Mouse (Mus musculus) limb, embryonic 11.5 days (tissue): ENCODE results near the gene Plcxd2. TPM values are rescaled to one million over a fixed set of nuclear protein-coding genes. Genes with fewer than 3 reads are reported as not detected.
A peak's percentile ranks its signal among the peaks of the same experiment; 100 is the strongest.

Experiments
- ATAC-seq: fragments of 200-750 bp; cut with Nextera tagmentation; 2 replicates; pipeline ENCODE4 v1.8.0; 2017; ENCODE audit warnings: low read depth; ENCODE audit not compliant: insufficient number of reproducible peaks, low FRiP score, low TSS enrichment
- DNase-seq: peaks from one replicate; pipeline ENCODE4 v3.0.0-alpha.2; 2015; ENCODE audit warnings: low spot score
- H3K27ac ChIP-seq: fragments of 300-500 bp; sonication (generic); replicated peaks from 2 replicates; pipeline ENCODE4 v1.5.1; 2014; ENCODE audit warnings: low read depth, mild to moderate bottlenecking, low read length
- H3K27me3 ChIP-seq: fragments of 300-500 bp; sonication (generic); 2 replicates; pipeline ENCODE4 v1.6.1; 2014; ENCODE audit warnings: mild to moderate bottlenecking, low read length, mixed read lengths; ENCODE audit not compliant: control insufficient read depth, insufficient read depth
- H3K36me3 ChIP-seq: fragments of 300-500 bp; sonication (generic); 2 replicates; pipeline ENCODE4 v1.6.1; 2014; ENCODE audit warnings: mild to moderate bottlenecking, low read length, moderate library complexity, mixed read lengths; ENCODE audit not compliant: control insufficient read depth, insufficient read depth
- H3K4me1 ChIP-seq: fragments of 300-500 bp; sonication (generic); 2 replicates; pipeline ENCODE4 v1.6.1; 2014; ENCODE audit warnings: low read length, mixed read lengths; ENCODE audit not compliant: control insufficient read depth, insufficient read depth
- H3K4me2 ChIP-seq: fragments of 300-500 bp; sonication (generic); 2 replicates; pipeline ENCODE4 v1.6.1; 2014; ENCODE audit warnings: low read depth, mild to moderate bottlenecking, moderate library complexity; ENCODE audit not compliant: severe bottlenecking
- H3K4me3 ChIP-seq: fragments of 300-500 bp; sonication (generic); 2 replicates; pipeline ENCODE4 v1.5.1; 2014; ENCODE audit warnings: low read depth, low read length
- H3K9ac ChIP-seq: fragments of 300-500 bp; sonication (generic); 2 replicates; pipeline ENCODE4 v1.6.1; 2014; ENCODE audit warnings: mild to moderate bottlenecking, low read length
- H3K9me3 ChIP-seq: fragments of 300-500 bp; sonication (generic); 2 replicates; pipeline ENCODE4 v1.6.1; 2016; ENCODE audit warnings: low read length; ENCODE audit not compliant: control insufficient read depth
- WGBS: fragments of 180-500 bp; shearing (Covaris S2); extraction: QIAGEN DNeasy Blood & Tissue Kit; methylation state at CpG from one replicate; pipeline ENCODE4 v1.1.7; 2014; 5-methylcytosine and 5-hydroxymethylcytosine counted together
- polyA plus RNA-seq: library from polyadenylated mRNA; unstranded; fragments of >200 nt; fragmentation: Nextera tagmentation; extraction: Ambion mirVana; gene quantifications from 2 replicates; pipeline ENCODE4 v1.2.1, GENCODE M21; 2014

Plcxd2 gene
- polyA plus RNA-seq, 1 experiment from 2014 or later, result 0.91 TPM

- Histone ChIP-seq H3K36me3 (no peaks in the 10 kb centered on the region), H3K4me1 (no peaks in the 10 kb centered on the region; the same call in 1 of the 2 replicates), H3K9me3 (no peaks in the 10 kb centered on the region), H3K4me2 (no peak overlapping the region), H3K27me3 (no peaks in the 10 kb centered on the region), H3K27ac (no peak overlapping the region), H3K9ac (no peak overlapping the region), H3K4me3 (no peak overlapping the region)
- DNase-seq (no peak), ATAC-seq (no peak)
- whole genome bisulfite sequencing, result 53% methylated on average over 3 of the region's 3 CpGs
Observed at GRCm38 (mm10) chr16:45927601-45928000, 82.4 kb downstream of the Plcxd2 start.

- no peak for DNase-seq
- no peak overlapping the region for H3K27ac ChIP-seq
- H3K9ac ChIP-seq, result no peak overlapping the region
- no peak for ATAC-seq
- H3K36me3 ChIP-seq, result no peaks in the 10 kb centered on the region
- H3K4me3 ChIP-seq, result no peak overlapping the region
- peaks cover 3% of the 10 kb centered on the region; the same call in 1 of the 2 replicates for H3K4me1 ChIP-seq
- no peak overlapping the region for H3K4me2 ChIP-seq
- no peaks in the 10 kb centered on the region for H3K27me3 ChIP-seq
- H3K9me3 ChIP-seq, result no peaks in the 10 kb centered on the region
- WGBS, result 91% methylated on average over 5 of the region's 5 CpGs
Observed at GRCm38 (mm10) chr16:45926875-45927274, 83.1 kb downstream of the Plcxd2 start.

- ATAC-seq (peak; percentile 51; the same call in 1 of the 2 replicates), DNase-seq (peak; percentile 34)
- peaks cover 3% of the 10 kb centered on the region; the same call in 1 of the 2 replicates for H3K4me1 ChIP-seq
- H3K4me2 ChIP-seq, result no peak overlapping the region
- 44% methylated on average over 6 of the region's 6 CpGs for WGBS
- H3K36me3 ChIP-seq, result no peaks in the 10 kb centered on the region
- no peaks in the 10 kb centered on the region for H3K27me3 ChIP-seq
- H3K27ac ChIP-seq, result no peak overlapping the region
- H3K9ac ChIP-seq, result no peak overlapping the region
- no peaks in the 10 kb centered on the region for H3K9me3 ChIP-seq
- H3K4me3 ChIP-seq, result no peak overlapping the region
Observed at GRCm38 (mm10) chr16:45923731-45924424, 86.1 kb downstream of the Plcxd2 start.

GRCm38 (mm10) chr16:45922546-45923229, 87.3 kb downstream of the Plcxd2 start:
- H3K4me2 ChIP-seq, result no peak overlapping the region
- H3K9me3 ChIP-seq, result no peaks in the 10 kb centered on the region
- 91% methylated on average over 8 of the region's 8 CpGs for WGBS
- no peaks in the 10 kb centered on the region for H3K27me3 ChIP-seq
- no peak overlapping the region for H3K4me3 ChIP-seq
- H3K27ac ChIP-seq, result no peak overlapping the region
- DNase-seq (no peak), ATAC-seq (no peak)
- H3K36me3 ChIP-seq, result no peaks in the 10 kb centered on the region
- no peak overlapping the region for H3K9ac ChIP-seq
- peaks cover 3% of the 10 kb centered on the region; the same call in 1 of the 2 replicates for H3K4me1 ChIP-seq

- H3K4me2 ChIP-seq, result no peak overlapping the region
- 75% methylated on average over 8 of the region's 8 CpGs for WGBS
- H3K27ac ChIP-seq, result no peak overlapping the region
- no peak overlapping the region for H3K9ac ChIP-seq
- no peaks in the 10 kb centered on the region for H3K9me3 ChIP-seq
- no peaks in the 10 kb centered on the region for H3K36me3 ChIP-seq
- DNase-seq, result no peak
- no peak overlapping the region for H3K4me3 ChIP-seq
- H3K4me1 ChIP-seq, result peaks cover 3% of the 10 kb centered on the region; the same call in 1 of the 2 replicates
- H3K27me3 ChIP-seq, result no peaks in the 10 kb centered on the region
- no peak for ATAC-seq
Observed at GRCm38 (mm10) chr16:45919572-45919971, 90.4 kb downstream of the Plcxd2 start.

Other genes with a start within 250 kb of the Plcxd2 start
- 47.6 and 49.3 TPM in 2 replicates for gene Phldb2, start 56.6 kb downstream of the Plcxd2 start, polyA plus RNA-seq
- 0.17 TPM in 1 of 2 replicates, not detected in the other for gene Cd96, start 110.0 kb upstream of the Plcxd2 start, polyA plus RNA-seq
- 5.0 and 5.4 TPM in 2 replicates for gene Gm4737, start 144.9 kb upstream of the Plcxd2 start, polyA plus RNA-seq